Comparison of ENCODE assay signal across 24 mouse cellular contexts in the genomic region with DNA sequence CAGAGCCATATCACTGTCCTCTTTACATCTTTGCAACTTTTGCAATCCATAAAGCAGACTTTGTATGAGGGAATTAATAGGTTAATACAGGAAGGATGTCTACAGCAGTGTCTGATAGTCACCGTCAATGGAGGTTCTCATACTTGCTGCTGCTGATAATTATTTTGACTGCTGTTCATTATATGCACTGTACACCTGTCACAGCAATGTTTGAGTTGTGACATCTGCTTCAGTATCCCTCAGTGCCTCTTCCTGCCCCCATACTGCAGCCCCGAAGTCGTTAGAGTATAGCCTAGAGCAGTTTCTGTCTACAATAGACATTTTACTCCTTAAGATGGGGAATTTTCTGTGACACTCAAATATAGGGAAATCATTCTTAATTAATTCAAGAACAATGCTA.
"Had no signal": no experiment of that assay in that cellular context is flagged by ENCODE, and none has a peak within 500 bp of the region (broad histone marks: within the 10 kb centered on the region; RNA-seq: fewer than 3 reads in every experiment).

No protein-coding gene starts in this region.

- DNase-seq: gastrocnemius, adult 2 months; gastrocnemius, postnatal 10 days; gastrocnemius, postnatal 25 days; heart, adult 18-20 months; heart, postnatal 10 days; heart, postnatal 4 days; kidney, adult 18-20 months; kidney, adult 8-10 months; kidney, postnatal 25 days; kidney, postnatal 4 days; layer of hippocampus, adult 9-11 months; layer of hippocampus, postnatal 36 days; left cerebral cortex, postnatal 4 days had no signal

- H3K4me1 ChIP-seq: heart, embryonic 10.5 days; heart, embryonic 12.5 days; hindbrain, embryonic 10.5 days; hindbrain, embryonic 12.5 days; intestine, embryonic 15.5 days; limb, embryonic 13.5 days; limb, embryonic 15.5 days had no signal

- H3K27me3 ChIP-seq: heart, embryonic 12.5 days; hindbrain, embryonic 12.5 days; intestine, embryonic 15.5 days; limb, embryonic 13.5 days; limb, embryonic 15.5 days had no signal

- H3K4me2 ChIP-seq: heart, embryonic 12.5 days; hindbrain, embryonic 12.5 days; hindbrain, embryonic 14.5 days; intestine, embryonic 15.5 days; limb, embryonic 13.5 days; limb, embryonic 15.5 days had no signal

- H3K27ac ChIP-seq: gastrocnemius, adult 2 months; heart, embryonic 10.5 days; hindbrain, embryonic 10.5 days; hindbrain, embryonic 12.5 days; hindbrain, embryonic 14.5 days; intestine, embryonic 15.5 days; limb, embryonic 13.5 days; limb, embryonic 15.5 days had no signal

- ATAC-seq: hindbrain, embryonic 16.5 days; inflammation-experienced regulatory T-cells, adult 6 months; intestine, embryonic 15.5 days; intestine, postnatal 0 days had no signal

- H3K9ac ChIP-seq: heart, embryonic 12.5 days; hindbrain, embryonic 12.5 days; hindbrain, embryonic 14.5 days; intestine, embryonic 15.5 days; limb, embryonic 13.5 days; limb, embryonic 15.5 days had no signal

- H3K36me3 ChIP-seq: heart, embryonic 10.5 days; heart, embryonic 12.5 days; hindbrain, embryonic 10.5 days; hindbrain, embryonic 12.5 days; intestine, embryonic 15.5 days; limb, embryonic 13.5 days; limb, embryonic 15.5 days had no signal

- H3K4me3 ChIP-seq: gastrocnemius, adult 2 months; heart, embryonic 10.5 days; heart, embryonic 12.5 days; hindbrain, embryonic 10.5 days; hindbrain, embryonic 12.5 days; intestine, embryonic 15.5 days; limb, embryonic 13.5 days; limb, embryonic 15.5 days had no signal

- H3K9me3 ChIP-seq: heart, embryonic 10.5 days; heart, embryonic 12.5 days; hindbrain, embryonic 10.5 days; hindbrain, embryonic 12.5 days; intestine, embryonic 15.5 days; limb, embryonic 13.5 days; limb, embryonic 15.5 days had no signal
